Mouse (Mus musculus): ENCODE data around the gene Fam214a.
"Not testable (repeated sequence)": the region's sequence is repeated elsewhere in the genome, so short reads cannot be mapped to it uniquely, and the experiment has no call there.

Gene Fam214a

GRCm38 (mm10) chr9:74979866-74980265 is 27.2 kb downstream of the Fam214a start:
- DNase-seq (ENCODE audit: low spot score): no peak

- no peak for DNase-seq (ENCODE audit: low spot score)
These were observed 29.0 kb downstream of the Fam214a start for GRCm38 (mm10) chr9:74981663-74982111.

DNA sequence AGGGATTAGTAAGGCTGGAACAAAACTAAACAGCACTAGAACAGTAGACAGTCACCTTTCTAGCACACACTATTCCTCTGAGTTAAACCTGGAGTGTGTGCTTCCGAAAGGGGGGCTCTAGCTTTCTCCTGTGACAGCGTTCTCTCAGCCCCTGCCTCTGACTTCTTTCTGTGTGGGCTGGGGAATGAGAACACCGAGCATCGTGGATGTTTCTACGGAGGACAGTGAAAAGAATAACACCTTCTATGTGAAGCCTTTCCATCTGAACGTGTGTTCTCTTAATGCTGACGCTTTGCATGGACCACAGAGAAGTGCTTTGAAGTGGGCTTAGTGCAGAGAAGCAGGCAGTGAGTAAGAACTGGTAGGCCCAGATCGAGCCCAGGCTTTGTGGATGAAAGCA is 29.5 kb downstream of the Fam214a start:
- DNase-seq (ENCODE audit: low spot score): no peak

DNA sequence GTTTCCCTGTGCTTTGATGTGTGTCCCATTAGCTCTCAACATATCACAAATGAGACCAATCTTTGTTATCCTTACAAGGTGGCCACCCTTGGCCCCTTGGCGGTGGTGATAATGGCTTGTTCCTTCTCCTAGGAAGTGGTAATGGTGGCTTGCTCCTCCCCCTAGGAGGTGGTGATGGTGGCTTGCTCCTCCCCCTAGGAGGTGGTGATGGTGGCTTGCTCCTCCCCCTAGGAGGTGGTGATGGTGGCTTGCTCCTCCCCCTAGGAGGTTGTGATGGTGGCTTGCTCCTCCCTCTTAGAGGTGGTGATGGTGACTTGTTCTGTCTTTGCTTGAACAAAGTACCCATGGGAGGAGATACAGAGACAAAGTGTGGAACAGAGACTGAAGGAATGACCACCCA is 30.0 kb downstream of the Fam214a start:
- not testable (repeated sequence) for DNase-seq (ENCODE audit: low spot score)

DNA sequence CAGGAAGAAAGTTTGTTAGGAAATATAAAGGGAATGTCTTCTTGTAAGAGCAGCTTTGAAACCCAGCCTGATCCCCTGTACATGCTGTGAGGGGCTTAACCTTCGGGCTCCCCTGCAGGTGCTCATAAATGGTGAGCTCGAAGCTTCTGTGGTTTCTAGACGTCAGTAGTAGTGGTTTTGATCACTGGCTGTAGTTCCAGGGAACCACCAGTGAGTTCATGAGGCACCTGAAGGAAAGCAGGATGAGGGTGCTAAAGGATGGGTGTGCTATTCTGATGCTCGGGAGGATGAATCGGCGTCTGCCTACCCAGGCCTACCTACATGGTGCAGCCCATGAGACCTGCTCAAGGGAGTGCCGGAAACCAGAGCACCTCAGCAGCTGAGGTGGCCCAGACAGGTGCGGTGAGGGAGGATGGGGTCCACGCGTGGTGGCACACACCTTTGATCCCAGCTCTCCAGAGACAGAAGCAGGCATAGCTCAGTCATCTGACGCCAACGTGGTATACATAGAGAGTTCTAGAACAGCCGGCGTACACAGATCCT is 32.6 kb downstream of the Fam214a start:
- DNase-seq (ENCODE audit: low spot score): peak; percentile 9

- DNase-seq (ENCODE audit: low spot score): no peak
These were observed 33.1 kb downstream of the Fam214a start for GRCm38 (mm10) chr9:74985770-74986169.

DNA sequence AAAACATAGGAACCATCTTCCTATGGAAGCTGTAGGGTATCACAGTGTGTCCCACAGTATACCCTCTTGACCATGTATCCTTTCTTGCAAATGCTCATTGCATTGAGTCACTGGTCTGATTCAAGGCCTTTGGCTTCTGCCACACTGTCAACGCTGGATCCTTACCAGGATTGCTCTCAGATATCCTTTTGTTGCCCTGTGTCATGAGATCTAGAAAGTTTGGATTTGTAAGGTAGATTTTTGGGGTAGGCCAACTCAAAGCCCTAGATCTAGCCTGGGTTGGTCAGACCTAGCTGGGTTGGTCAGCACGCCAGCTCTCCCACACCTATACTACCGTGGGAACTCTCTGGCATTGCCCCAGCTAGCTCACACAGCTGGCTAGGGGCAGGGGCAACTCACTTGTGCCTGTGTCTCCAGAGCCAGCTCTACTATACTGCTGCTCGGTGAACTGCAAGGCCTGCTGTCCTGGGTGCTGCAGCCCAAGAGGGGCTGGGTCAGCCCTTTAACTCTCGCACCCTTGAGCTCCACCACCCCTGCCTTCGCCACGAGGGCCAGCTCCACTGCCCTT is 36.3 kb downstream of the Fam214a start:
- no peak for DNase-seq (ENCODE audit: low spot score)

- DNase-seq (ENCODE audit: low spot score): no peak
These were observed 37.3 kb downstream of the Fam214a start for GRCm38 (mm10) chr9:74989990-74990389.

DNA sequence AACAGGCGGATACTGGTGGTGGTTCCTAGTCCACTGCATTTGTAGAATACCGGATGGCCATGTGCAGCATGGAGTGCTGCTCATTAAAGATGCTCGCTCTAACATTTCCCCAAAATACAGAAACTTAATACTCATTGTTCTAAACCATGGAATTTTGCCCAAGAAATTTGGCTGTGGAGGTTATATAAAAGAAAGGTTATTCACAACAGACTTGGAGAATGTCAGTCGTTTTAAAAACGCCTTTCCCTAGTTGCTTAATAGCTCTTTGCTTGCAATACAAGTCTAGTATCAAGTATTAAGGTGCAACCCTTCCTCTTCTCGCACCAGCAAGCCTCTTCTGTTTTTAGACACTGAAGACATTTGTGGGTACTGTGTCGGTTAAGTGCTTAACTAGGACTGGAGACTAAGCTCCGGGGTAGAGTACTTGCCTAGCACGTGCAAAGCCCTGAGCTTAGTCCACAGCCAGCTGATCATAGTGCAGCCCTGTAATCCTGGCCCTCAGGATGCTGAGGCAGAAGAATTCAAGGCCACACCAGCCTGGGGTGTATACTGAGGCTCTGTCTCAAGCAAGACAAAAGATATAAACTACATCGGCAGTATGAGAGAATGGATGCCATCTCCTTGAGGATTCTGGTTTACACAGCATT is 42.0 kb downstream of the Fam214a start:
- DNase-seq (ENCODE audit: low spot score): no peak

DNA sequence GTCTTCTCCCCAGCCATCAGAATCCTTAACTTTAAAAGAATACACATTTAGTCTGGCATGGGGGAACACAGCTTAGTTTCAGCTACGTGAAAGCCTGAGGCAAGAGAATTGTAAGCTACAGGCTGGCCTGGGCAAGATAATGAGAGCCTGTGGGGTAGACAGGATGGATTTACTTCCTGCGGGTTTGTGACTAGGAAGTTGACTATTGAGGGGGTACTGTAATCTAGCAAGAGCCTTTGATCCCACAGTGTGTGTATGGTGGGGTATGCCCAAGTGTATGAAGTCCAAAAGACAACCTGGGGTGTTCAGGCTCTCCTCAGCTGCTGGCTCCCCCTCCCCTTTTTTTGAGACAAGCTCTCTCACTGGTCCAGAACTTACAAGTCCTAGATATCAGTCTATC is 43.7 kb downstream of the Fam214a start:
- DNase-seq (ENCODE audit: low spot score): no peak

DNA sequence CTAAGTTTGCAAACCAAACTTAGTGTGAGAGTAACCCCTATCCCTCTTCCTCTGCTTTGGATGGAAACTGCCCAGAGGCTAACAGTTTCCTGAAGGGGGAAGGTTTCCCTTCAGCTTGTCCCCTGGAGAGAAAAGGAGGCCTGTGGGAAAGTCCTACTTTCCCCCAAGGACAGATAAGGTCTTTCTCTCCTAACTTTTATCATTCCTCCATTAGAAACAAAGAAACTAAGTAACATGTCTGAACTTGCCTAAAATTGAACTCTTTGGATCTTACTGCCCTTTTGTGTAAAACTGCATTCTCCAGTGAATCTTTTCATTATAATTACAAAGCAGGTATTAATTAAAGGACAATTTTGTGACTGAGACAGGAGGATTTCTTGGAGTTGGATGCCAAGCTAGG is 45.3 kb downstream of the Fam214a start:
- no peak for DNase-seq (ENCODE audit: low spot score)

DNA sequence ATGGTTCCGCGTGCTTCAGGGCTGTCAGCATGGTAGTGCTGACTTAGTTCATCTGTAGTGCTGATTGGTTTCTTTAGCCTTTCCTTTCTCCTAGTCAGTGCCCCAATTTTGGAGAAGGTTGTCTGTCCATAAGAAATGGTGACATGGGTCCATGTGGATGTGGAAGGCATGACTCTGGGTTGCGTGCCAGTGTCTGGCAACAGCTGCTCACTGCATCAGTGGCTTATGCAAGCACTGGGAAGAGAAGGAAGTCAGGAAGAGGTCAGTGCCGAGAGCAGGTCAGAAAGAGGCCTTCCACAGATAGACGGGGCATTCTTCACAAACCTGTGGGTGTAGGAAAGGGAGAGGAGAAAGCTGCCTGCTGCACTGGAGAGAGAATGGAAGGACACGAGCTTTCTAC is 48.3 kb downstream of the Fam214a start:
- DNase-seq (ENCODE audit: low spot score): no peak

- no peak for DNase-seq (ENCODE audit: low spot score)
These were observed 49.0 kb downstream of the Fam214a start for GRCm38 (mm10) chr9:75001611-75002204.

DNA sequence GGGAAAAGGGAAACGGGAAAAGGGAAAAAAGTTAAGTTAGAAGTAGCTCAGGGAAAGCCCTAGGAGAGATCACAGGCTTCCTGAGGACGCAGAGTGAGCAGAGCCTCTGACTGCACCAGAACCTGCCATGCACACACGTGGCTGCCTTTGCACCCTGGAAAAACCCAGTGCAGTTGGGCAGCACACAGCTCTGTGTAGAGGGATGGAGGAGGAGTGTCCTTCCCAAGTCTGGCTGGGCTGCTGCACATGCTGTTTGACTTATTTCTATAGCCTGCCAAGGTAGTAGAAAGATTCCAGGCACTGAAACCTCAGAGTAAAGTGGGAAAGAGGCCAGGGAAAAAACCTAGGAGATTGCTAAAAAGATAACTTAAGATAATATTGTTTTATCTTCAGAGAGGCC is 49.6 kb downstream of the Fam214a start:
- DNase-seq (ENCODE audit: low spot score): no peak

DNA sequence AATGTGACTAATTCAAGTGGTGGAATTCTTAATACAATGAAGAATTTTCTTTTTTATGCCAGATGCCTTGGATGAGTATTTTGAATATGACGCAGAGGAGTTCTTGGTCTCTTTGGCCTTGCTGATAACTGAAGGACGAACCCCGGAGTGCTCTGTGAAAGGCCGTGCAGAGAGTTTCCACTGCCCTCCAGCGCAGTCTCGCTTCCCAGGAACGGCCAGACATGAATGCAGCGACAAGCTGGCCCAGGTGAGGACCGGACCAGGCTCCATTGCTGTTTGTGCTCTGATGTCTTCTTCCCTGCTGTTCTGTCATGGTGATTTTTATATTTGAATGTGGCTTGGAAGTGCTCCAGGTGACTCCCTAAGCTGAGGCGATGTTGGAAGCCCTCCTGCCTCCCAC is 51.5 kb downstream of the Fam214a start:
- no peak for DNase-seq (ENCODE audit: low spot score)

DNA sequence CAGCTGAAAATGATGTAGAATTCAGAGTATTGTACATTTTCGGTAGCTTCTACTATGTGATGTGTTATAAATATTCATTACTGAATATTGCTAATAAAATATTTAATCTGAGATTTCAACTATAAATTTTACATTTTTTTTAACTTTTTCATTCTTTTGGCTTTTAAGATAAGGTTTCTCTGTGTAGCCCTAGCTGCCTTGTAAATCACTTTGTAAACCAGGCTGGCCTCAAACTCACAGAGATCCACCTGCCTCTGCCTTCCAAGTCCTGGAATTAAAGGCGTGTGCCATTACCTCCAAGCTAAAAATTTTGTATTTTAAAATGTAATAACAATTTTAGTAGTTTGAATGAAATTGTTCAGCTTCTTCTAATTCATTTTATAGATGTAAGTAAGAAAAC is 63.9 kb downstream of the Fam214a start:
- DNase-seq (ENCODE audit: low spot score): no peak

DNA sequence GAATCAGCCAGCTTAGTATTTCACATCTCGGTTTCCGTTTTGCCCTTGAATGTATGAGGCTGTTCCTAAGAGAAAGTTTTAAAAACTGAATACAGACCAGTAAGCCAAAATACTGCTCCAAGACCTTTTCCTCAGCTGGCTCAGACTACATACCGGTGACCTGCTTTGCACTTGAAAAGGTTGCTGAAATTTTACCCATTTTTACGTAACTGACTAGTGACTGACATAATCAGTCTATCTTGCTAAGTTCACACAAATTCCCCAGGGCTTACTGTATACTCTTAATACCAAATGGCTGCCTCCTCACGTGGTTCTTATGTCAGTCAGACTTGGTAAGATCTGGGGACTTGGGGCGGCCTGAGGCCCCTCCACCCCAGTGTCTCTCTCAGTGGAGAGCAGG is 66.5 kb downstream of the Fam214a start:
- DNase-seq (ENCODE audit: low spot score): no peak

DNA sequence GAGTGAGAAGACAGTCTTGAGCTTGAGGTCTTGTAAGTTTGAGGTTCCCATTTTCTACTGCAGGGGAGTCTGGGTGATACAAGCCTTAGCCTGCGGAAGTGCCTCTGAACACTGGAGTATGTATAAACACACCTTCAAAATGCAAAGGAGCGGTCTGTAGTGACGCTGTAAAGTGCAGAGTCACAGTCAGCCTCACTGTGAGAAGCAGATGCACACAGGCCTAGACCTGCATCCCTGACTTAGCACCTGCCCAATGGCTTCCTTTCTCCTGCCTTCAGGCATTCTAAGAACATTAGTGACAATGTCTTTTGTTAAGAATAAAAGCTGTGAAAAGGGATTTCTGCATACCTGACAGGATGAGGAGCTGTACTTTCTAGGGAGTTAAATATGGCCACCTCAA is 66.9 kb downstream of the Fam214a start:
- no peak for DNase-seq (ENCODE audit: low spot score)

DNA sequence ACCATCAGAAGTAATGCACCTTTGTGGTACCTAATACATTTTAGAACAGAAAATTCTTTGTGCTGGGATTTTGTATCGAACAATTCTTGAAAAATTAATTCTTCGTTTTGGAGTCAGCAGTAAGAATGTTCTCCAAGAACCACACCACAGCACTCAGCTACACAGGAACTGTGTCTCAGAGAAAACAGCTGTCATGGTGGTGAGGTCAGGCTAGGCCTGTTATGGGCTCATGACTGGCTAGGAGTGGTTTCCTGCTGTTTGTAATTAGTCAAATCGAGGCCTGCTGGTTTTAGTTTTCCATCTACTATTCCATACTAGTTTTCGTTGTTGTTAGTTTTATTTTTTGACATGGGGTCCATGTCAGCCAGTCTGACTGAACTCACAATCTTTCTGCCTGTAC is 67.9 kb downstream of the Fam214a start:
- no peak for DNase-seq (ENCODE audit: low spot score)

DNA sequence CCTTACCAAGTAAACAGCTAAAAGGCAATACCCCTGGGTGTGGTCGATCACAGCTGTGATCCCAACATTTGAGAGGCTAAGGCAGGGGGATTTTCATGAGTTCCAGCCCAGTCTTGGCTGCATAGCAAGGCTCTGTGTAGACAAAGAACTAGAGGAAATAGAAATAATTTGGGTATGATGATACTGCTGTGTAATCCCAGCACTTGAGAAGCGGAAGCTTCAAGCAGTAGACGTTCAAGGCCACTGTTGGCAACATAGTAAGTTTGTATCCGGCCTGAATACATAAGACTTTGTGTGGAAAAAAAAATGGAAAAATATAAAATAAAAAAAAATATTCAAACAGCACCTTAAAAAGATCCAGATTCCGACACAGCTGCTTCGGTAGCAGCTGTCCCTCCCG is 69.9 kb downstream of the Fam214a start:
- no peak for DNase-seq (ENCODE audit: low spot score)

GRCm38 (mm10) chr9:75023150-75023894 is 70.6 kb downstream of the Fam214a start:
- no peak for DNase-seq (ENCODE audit: low spot score)

- no peak for DNase-seq (ENCODE audit: low spot score)
These were observed 71.4 kb downstream of the Fam214a start for GRCm38 (mm10) chr9:75024089-75024488.

DNA sequence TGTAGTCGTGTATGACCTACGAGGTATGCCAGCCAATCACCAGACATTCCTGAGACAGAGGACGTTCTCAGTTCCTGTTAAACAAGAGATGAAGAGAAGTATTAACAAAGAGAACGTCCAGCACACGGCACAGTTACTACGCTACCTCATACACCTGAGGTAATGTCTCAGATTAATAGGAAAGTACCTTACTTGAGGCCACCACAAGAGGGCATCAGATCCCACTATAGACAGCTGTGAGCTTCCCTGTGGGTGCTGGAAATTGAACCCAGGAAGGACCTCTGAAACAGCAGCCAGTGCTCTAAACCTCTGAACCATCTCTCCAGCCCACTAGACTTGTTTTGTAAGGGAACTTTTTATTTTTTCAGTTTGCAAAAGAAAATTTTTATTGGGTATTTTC is 73.0 kb downstream of the Fam214a start:
- no peak for DNase-seq (ENCODE audit: low spot score)
